Mouse (Mus musculus) left cerebral cortex, adult 2 months (tissue): ENCODE data around the gene Srxn1. TPM values are rescaled to one million over a fixed set of nuclear protein-coding genes. Genes with fewer than 3 reads are reported as not detected.
"Not testable (repeated sequence)": the region's sequence is repeated elsewhere in the genome, so short reads cannot be mapped to it uniquely, and the experiment has no call there.

ENCODE experiments used
- DNase-seq, 2 experiments: peaks; one replicate each; pipeline ENCODE4 v3.0.0; 2021 to 2022; ENCODE audit warnings: low spot score in 2 of 2, mixed read lengths in 1 of 2; ENCODE audit errors: extremely low spot score in 1 of 2
- H3K27ac ChIP-seq: fragments of 200-600 bp; 2 replicates; pipeline ENCODE4 v1.8.1; 2022
- H3K4me3 ChIP-seq: fragments of 200-600 bp; 2 replicates; pipeline ENCODE4 v1.8.1; 2022
- CTCF ChIP-seq: fragments of 200-600 bp; IDR thresholded peaks from 2 replicates; pipeline ENCODE4 v1.8.1; 2022; ENCODE audit warnings: antibody characterized with exemption, mild to moderate bottlenecking, moderate library complexity
- intact Hi-C: fragments of 180-260 bp; cut with DNase I; formaldehyde crosslinking; loops from one replicate; pipeline ENCODE4 v1.15.1; 2025
- long read RNA-seq, 2 experiments: library from polyadenylated mRNA; stranded (forward); transcript quantifications; one replicate each; pipeline ENCODE4 v2.0.0; 2021; ENCODE audit warnings: borderline mapping rate in 2 of 2
- total RNA-seq, 2 experiments: library from RNA; stranded (reverse); gene quantifications; 2 replicates each; pipeline ENCODE4 v1.2.3; 2021

Gene Srxn1
- total RNA-seq: 100 to 1,000 TPM in 1 of 2 experiments, 10 to 100 TPM in 1; 98.3 to 114 TPM
- long read RNA-seq, experiment 1, transcript Srxn1-203 (2 exons, 446 nt): minor isoform, 34 of 170 reads
- long read RNA-seq, experiment 1, transcript Srxn1-201 (2 exons, 2,812 nt): major isoform, 115 of 170 reads
- long read RNA-seq, experiment 1, partial matches to known transcripts: 0 of 170 reads
- long read RNA-seq, experiment 1, other reads (novel, unspliced or antisense): 18 of 170 reads
- long read RNA-seq, experiment 2, transcript Srxn1-201 (2 exons, 2,812 nt): major isoform, 59 of 96 reads
- long read RNA-seq, experiment 2, transcript Srxn1-203 (2 exons, 446 nt): minor isoform, 25 of 96 reads
- long read RNA-seq, experiment 2, partial matches to known transcripts: 0 of 96 reads
- long read RNA-seq, experiment 2, other reads (novel, unspliced or antisense): 8 of 96 reads

DNA sequence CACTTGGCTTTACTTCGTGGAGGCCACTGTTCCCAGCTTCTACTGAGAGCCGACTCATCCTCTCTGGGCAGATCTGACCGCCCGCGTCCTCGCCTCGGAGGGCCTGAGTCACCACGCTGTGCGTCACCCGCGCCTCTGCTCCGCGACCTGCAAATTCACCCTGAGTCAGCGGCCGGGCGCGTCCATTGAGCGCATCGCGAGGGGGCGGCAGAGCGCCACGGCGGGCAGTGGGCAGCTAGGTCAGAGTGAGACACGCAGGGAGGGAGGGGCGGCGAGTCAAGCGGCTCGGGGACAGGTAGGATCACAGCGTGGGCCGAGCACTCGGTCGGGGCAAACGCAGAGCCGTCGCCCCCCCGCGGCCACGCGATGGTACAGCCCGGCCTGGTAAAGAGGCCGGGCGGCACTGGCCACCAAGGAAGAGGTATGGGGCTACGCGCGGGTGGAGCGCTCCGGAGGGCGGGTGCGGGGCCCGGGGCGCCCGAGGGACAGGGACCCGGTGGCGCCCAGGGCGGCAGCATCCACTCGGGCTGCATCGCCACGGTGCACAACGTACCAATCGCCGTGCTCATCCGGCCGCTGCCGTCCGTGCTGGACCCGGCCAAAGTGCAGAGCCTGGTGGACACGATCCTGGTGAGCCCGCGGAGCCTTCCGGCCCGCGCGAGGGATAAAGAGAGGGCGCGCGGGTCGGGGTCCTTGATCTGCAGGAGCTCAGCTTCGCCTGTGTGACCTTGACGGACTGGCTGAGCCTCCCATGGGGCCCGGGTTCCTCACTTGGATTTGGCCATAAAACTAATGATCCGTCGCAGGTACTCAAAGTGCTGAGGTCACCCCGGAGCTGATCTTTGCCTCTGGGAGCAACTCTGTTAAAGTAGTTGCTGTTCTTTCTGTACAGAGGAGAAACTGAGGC, at the start of gene Srxn1:
TSS of gene Srxn1 (plus strand) at position 199 of the 907 bp plus-strand sequence.
- intact Hi-C loops: loop anchor here (5.0 kb wide), 1 partner anchor 78 kb away; no protein-coding TSS in a partner anchor
- H3K27ac ChIP-seq: peak within 1 kb of the TSS; percentile 99
- TF ChIP-seq CTCF: peak; percentile 42
- DNase-seq: peak; percentile 87 to 88
- H3K4me3 ChIP-seq: peak within 1 kb of the TSS; percentile 84

DNA sequence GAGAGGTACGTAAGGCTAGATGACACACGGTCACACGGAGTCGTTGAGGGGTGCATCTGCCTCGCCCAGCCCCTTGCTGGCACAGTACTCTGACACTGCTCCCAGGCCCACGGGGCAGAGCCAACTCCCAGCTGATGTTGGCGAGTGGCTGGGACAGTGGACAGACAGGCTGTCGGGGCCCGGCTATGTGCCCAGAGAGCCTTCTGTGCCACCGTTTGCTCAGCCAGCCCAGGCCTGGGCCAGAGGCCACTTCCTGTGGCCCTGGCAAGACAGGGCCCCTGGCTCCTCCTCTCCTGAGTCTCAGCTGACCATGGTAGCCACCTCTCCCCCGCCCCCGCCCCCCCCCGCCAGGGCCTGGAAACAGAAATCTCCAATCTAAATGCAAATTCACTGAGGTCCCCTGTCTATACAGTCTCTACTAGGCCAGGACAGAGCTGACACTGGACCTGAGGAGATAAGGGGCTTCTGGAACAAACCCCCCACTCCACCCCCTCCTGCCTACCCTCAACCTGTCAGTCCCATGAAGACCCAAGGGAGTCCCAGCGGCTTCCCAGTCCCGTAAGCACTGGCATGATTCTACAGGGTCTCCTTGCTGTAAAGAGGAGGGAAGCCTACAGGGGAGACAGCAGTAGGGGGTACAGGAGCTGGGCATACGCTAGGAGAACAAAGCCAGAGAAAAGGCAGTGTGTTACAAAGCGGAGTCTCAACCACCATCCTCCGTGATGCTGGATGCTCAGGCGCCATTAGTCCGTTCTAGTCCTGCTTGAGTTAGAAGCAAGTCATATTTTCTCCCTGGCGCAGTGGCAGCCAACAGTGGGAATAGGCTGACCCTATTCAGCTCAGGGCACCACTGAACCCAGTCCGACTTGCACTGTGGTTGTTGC, 48.7 kb upstream of the Srxn1 start:
- DNase-seq: no peak
- H3K27ac ChIP-seq: no peak overlapping the region
- H3K4me3 ChIP-seq: no peak overlapping the region
- intact Hi-C loops: no loop called here
- TF ChIP-seq CTCF: no peak

DNA sequence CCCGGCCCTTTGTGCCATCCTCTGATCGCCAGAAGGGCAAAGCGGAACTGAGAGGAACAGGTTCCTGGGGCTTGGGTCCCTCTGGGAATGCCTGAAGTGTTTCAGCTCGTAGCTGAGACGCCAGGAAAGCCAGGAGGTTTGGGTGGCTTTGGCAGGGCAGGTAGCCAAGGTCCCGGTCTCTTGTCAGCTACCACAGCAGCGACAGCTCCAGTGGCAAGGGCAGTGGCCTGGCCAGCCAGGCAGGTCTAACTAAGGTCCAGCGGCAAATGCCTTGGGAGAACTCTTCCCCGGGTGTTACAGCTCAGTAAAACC, 48.1 kb upstream of the Srxn1 start:
- TF ChIP-seq CTCF: no peak
- intact Hi-C loops: no loop called here
- no peak for DNase-seq
- Histone ChIP-seq H3K27ac (no peak overlapping the region), H3K4me3 (no peak overlapping the region)

DNA sequence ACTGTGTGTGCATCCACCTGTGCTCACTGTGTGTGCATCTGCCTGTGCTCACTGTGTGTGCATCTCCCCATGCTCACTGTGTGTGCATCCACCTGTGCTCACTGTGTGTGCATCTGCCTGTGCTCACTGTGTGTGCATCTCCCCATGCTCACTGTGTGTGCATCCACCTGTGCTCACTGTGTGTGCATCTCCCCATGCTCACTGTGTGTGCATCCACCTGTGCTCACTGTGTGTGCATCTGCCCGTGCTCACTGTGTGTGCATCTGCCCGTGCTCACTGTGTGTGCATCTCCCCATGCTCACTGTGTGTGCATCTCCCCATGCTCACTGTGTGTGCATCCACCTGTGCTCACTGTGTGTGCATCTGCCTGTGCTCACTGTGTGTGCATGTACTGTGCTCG, 42.5 kb upstream of the Srxn1 start:
- intact Hi-C loops, H3K27ac ChIP-seq, DNase-seq: not testable (repeated sequence)

DNA sequence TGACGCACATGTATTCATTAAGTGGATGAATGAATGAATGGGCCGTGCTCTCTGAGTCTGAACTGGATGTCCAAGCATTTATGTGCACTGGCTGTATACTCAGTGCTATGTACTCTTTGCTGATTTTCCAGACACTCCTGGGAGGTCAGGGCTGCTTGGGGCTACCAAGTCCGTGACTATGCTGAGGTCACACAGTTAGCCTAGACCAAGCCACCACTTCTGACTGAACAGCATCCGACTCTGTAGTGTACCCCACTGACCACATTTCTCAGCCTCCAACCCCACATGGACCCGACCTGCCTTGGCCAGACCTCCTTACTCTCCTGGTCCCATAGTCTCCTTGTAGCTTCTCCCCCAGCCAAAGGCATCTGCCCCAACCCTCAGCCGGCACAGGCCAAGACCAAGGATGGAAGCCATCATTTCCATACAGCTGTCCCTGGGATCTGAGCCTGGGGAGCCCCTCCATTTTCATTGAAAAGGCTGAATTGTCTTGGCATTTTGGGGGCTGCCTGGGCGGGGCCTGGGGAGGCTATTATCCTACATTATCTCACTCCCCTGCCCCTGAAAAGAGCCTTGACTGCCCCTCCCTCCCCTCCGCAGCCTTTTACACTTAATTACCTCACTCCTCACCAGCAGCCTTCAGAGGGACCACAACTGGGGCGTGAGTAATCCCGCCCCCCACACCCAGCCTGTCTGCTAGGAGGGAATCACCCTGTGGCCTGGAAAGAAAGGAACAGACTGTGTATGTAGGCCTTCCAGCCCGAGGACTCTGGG, 36.5 kb upstream of the Srxn1 start:
- no peak for TF ChIP-seq CTCF
- Histone ChIP-seq H3K4me3 (no peak overlapping the region), H3K27ac (no peak overlapping the region)
- DNase-seq: no peak
- intact Hi-C loops: no loop called here

More for the DNA sequence above, 42.5 kb upstream of the Srxn1 start:
- not testable (repeated sequence) for H3K4me3 ChIP-seq

DNA sequence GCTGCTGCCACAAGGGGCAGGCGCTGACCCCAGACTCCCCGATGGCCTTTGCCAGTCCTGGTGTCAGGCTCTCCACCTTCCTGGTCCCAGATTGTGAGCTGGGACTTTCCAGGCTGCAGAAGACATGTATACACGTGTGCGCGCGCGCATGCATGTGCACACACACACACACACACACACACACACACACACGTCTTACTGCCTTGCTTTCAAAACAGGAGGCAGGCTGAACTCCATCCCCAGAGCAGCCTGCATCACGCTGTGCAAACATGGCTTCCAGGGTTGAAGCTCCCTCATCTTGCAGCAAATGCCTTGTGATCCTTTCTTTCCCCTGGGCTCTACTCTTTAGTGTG, 35.9 kb upstream of the Srxn1 start:
- intact Hi-C loops: no loop called here
- TF ChIP-seq CTCF: no peak
- no peak overlapping the region for H3K27ac ChIP-seq

DNA sequence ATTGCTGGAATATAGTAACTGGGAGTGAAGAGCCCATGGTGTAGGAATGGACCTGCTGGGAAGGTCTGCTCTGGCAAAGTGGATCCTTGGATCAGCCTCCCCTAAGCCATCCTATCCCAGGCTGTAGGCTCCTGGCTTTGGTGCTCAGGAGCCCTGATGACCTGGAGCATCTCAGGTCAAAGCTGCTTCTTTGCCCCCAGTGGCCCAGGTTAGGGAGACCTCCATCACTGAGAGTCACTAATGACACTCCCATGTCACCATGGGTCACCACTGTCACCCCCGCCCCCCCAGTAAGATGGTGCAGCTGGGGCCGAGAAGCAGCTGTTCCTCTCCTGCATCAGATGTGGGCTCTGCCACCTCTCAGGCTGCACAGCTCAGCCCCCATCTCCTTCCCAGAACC, 35.4 kb upstream of the Srxn1 start:
- intact Hi-C loops: no loop called here
- DNase-seq: no peak
- Histone ChIP-seq H3K27ac (no peak overlapping the region), H3K4me3 (no peak overlapping the region)
- TF ChIP-seq CTCF: no peak

More for the DNA sequence above, 35.9 kb upstream of the Srxn1 start:
- H3K4me3 ChIP-seq: no peak overlapping the region
- no peak for DNase-seq

DNA sequence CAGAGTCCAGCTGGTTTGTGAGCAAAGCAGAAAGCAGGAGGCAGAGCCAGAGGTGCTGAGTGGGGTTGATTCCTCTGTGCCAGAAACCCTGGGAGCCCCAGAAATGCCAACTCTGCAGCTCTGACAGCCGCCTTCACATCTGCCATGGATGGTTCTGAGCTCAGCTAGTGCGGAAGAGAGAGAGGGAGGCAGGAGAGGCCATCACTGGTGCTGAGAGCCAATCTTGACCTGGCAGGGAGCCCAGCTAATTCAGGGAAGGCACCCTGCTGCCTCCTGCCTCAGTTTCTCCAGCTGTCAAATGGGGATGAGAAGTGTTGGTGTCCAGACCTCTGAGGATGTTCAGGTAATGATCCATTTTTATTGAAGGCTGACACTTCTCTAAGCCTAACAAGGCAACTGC, 30.8 kb upstream of the Srxn1 start:
- DNase-seq: no peak
- no peak overlapping the region for H3K27ac ChIP-seq
- no peak overlapping the region for H3K4me3 ChIP-seq
- no peak for TF ChIP-seq CTCF
- intact Hi-C loops: no loop called here

DNA sequence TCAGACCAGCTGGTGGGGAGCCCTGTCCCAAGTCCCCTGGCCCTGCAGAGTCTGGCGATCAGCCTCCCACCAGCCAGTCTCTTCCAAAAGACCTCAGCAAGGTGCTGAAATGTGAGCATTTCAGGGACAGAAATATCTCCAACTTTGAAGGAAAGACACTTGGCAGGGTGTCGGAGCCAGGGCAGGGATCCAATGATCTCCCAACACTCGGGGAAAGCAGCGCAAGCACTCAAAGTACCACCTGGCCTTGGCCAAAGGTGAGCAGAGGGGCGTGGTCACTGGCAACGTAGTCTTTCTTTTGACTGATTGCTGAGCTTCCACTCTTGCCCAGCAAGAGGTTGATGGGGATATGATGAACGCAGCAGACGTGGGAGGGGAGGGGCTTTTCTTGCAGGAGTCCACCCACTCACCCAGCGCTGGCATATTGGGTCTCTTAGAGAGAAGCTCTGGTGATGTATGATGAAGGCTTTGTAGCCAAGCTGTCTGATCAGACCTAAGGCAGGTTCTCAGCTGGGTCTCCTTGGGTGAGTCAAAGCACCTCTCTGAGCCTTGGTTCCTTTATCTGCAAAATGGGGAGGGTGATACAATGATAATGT, 29.9 kb upstream of the Srxn1 start:
- H3K27ac ChIP-seq: no peak overlapping the region
- DNase-seq: no peak
- intact Hi-C loops: no loop called here
- no peak for TF ChIP-seq CTCF
- H3K4me3 ChIP-seq: no peak overlapping the region

DNA sequence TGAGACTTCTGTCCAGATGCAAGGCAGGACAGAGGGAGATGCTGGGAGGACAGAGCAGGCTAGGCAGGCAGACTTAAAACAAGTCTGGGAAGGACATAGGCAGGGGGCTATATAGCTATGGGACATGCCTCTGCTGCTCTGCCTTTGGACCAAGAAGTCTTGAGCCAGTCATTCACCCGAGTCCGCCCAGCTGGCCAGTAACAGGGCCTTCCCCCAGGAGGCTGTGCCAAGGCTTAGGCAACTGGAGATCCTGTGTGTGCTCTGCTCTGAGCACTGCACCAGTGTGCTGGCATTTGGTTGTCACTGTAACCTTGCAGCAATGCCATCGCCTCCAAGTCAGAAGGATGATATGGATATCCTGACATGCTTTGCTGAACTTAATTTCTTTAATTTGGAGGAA, 28.0 kb upstream of the Srxn1 start:
- DNase-seq: no peak
- H3K27ac ChIP-seq: no peak overlapping the region
- no peak overlapping the region for H3K4me3 ChIP-seq
- TF ChIP-seq CTCF: no peak
- intact Hi-C loops: no loop called here
